Mouse (Mus musculus): ENCODE results near the gene Qrich1.

DNA sequence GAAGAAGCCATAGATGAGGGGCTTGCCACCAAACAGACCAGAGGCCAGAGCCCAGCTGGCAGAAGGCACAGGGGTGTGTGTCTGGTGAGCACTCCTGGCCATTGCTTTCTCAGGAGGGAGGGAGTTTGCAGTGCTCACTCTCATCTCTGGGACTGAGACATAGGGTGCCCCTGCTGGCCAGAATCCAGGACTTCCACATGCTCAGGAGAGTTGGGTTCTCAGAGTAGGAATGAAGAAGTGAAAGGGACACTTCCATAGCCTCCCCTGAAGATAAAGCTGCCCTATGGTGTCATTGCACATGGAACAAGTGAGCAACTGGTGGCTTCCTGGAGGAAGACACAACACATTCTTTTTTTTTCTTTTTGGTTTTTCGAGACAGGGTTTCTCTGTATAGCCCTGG is 42.1 kb upstream of the Qrich1 start:
- TF ChIP-seq POLR2A (IDR thresholded peaks at IDR 0.05; ENCODE audit: insufficient read depth, low read depth, low read length) (no peak), CTCF (IDR thresholded peaks at IDR 0.05; ENCODE audit: insufficient read depth, low read depth, low read length) (no peak)
